Mouse (Mus musculus): ENCODE measurements at regions not wholly inside any gene's neighbourhood (a gene's known extent, or its start where the extent isn't known, plus 50 kb on each side); places are given as distances from the start of the nearest gene placed in this dataset.

- in situ Hi-C loops (cut with MboI; ENCODE audit: low pct_ligation_motif_present, low pct_unique_long_range_greater_than_20kb, low sequenced_read_pairs): no loop called here
- peak; percentile 30; the same call in 1 of the 2 replicates for TF ChIP-seq POLR2A (IDR thresholded peaks at IDR 0.05; ENCODE audit: low read depth, low read length)
- peak; percentile 85 for TF ChIP-seq BHLHE40 (IDR thresholded peaks at IDR 0.05; ENCODE audit: low read depth, low read length)
- TF ChIP-seq UBTF (IDR thresholded peaks at IDR 0.05; ENCODE audit: low read depth, low read length): no peak
- peak; percentile 48; the same call in 1 of the 2 replicates for TF ChIP-seq IRF4 (IDR thresholded peaks at IDR 0.05; ENCODE audit: low read depth, low read length)
- peak; percentile 1 for TF ChIP-seq RAD21 (IDR thresholded peaks at IDR 0.05; ENCODE audit: low read depth, low read length)
- no peak for TF ChIP-seq USF1 (IDR thresholded peaks at IDR 0.05; ENCODE audit: low read depth, low read length)
- 0 out of 2 replicates have a peak, but pooled peaks have one; percentile 39 for TF ChIP-seq TBP (conservative IDR thresholded peaks at IDR 0.05; ENCODE audit: low read depth, low read length)
- TF ChIP-seq HCFC1 (IDR thresholded peaks at IDR 0.05; ENCODE audit: low read depth, low read length): no peak
- TF ChIP-seq JUN (IDR thresholded peaks at IDR 0.05; ENCODE audit: insufficient read depth, low read depth, low read length): peak; percentile 33; the same call in 1 of the 2 replicates
- peak; percentile 69; the same call in 1 of the 2 replicates for TF ChIP-seq MYC (IDR thresholded peaks at IDR 0.05; ENCODE audit: low read depth, low read length)
- no peak for TF ChIP-seq PAX5 (IDR thresholded peaks at IDR 0.05; ENCODE audit: low read length)
- no peak for TF ChIP-seq ZNF384 (IDR thresholded peaks at IDR 0.05; ENCODE audit: low read depth, low read length)
- TF ChIP-seq RCOR1 (conservative IDR thresholded peaks at IDR 0.05; ENCODE audit: low read depth, low read length): no peak
- no peak for TF ChIP-seq NRF1 (IDR thresholded peaks at IDR 0.05; ENCODE audit: low read depth, low read length)
- TF ChIP-seq MEF2A (IDR thresholded peaks at IDR 0.05; ENCODE audit: borderline replicate concordance, low read depth, low read length): 0 out of 2 replicates have a peak, but pooled peaks have one; percentile 49
- no peak for TF ChIP-seq SMC3 (IDR thresholded peaks at IDR 0.05; ENCODE audit: low read depth, low read length)
- TF ChIP-seq MAX (IDR thresholded peaks at IDR 0.05; ENCODE audit: low read length): peak; percentile 46; the same call in 1 of the 2 replicates
- TF ChIP-seq CTCF (conservative IDR thresholded peaks at IDR 0.05 in 1 of 2, IDR thresholded peaks at IDR 0.05 in 1 of 2; ENCODE audit: low read depth in 2 of 2, low read length in 2 of 2): no peak
- TF ChIP-seq ETS1 (conservative IDR thresholded peaks at IDR 0.05; ENCODE audit: low read depth, low read length): peak; percentile 90
- TF ChIP-seq CHD1 (IDR thresholded peaks at IDR 0.05; ENCODE audit: low read depth, low read length): no peak
- TF ChIP-seq EP300 (IDR thresholded peaks at IDR 0.05; ENCODE audit: low read length): peak; percentile 56
- no peak for TF ChIP-seq E2F4 (IDR thresholded peaks at IDR 0.05; ENCODE audit: insufficient replicate concordance, low read depth, low read length)
- no peak for TF ChIP-seq MXI1 (IDR thresholded peaks at IDR 0.05; ENCODE audit: low read depth, low read length)
- TF ChIP-seq ELF1 (IDR thresholded peaks at IDR 0.05; ENCODE audit: low read depth, low read length): peak; percentile 84
- peak; percentile 98 for DNase-seq (ENCODE audit: extremely low read depth)
Observed at GRCm38 (mm10) chr11:31814616-31815015, 57.4 kb upstream of the Cpeb4 start.

More at GRCm38 (mm10) chr11:31814616-31815015, 57.4 kb upstream of the Cpeb4 start:
- dilution Hi-C loops (cut with MboI; ENCODE audit: extremely low pct_ligation_motif_present, extremely low pct_unique_long_range_greater_than_20kb, low sequenced_read_pairs): no loop called here
- H3K4me2 ChIP-seq (ENCODE audit: insufficient read depth, low read depth, poor library complexity, severe bottlenecking): peak overlapping the region; percentile 18; the same call in 1 of the 2 replicates
- H3K36me3 ChIP-seq (replicated peaks in 1 of 2; ENCODE audit: control insufficient read depth in 1 of 2, insufficient read depth in 1 of 2, low read length in 1 of 2): peaks cover 0 to 2% of the 10 kb centered on the region in 2 experiments
- H3K27ac ChIP-seq (ENCODE audit: insufficient read depth, low read depth): peak overlapping the region; percentile 22; the same call in 1 of the 2 replicates
- H3K4me1 ChIP-seq (ENCODE audit: control insufficient read depth in 1 of 2, insufficient read depth in 2 of 2): peaks cover 27 to 67% of the 10 kb centered on the region in 2 experiments
- no peaks in the 10 kb centered on the region for H3K79me2 ChIP-seq (replicated peaks; ENCODE audit: control insufficient read depth, extremely low read depth, insufficient read depth, poor library complexity, severe bottlenecking)
- H3K4me3 ChIP-seq (replicated peaks in 1 of 3; ENCODE audit: low read depth in 2 of 3, low read length in 2 of 3, poor library complexity in 1 of 3): no peak overlapping the region
- H3K9me3 ChIP-seq (replicated peaks; ENCODE audit: low read length): peaks cover 2% of the 10 kb centered on the region
- H3K9ac ChIP-seq (ENCODE audit: insufficient read depth, low read depth): no peak overlapping the region
- no peaks in the 10 kb centered on the region for H3K27me3 ChIP-seq (replicated peaks)

Data from CH12.LX (cell line).